Mouse (Mus musculus) retina, adult 2 months (tissue): ENCODE data around the gene Map3k5.

Experiments used
- DNase-seq: peaks from one replicate; pipeline ENCODE4 v3.0.0-alpha.2; 2012; ENCODE audit warnings: low read depth, low spot score

The Map3k5 gene

DNA sequence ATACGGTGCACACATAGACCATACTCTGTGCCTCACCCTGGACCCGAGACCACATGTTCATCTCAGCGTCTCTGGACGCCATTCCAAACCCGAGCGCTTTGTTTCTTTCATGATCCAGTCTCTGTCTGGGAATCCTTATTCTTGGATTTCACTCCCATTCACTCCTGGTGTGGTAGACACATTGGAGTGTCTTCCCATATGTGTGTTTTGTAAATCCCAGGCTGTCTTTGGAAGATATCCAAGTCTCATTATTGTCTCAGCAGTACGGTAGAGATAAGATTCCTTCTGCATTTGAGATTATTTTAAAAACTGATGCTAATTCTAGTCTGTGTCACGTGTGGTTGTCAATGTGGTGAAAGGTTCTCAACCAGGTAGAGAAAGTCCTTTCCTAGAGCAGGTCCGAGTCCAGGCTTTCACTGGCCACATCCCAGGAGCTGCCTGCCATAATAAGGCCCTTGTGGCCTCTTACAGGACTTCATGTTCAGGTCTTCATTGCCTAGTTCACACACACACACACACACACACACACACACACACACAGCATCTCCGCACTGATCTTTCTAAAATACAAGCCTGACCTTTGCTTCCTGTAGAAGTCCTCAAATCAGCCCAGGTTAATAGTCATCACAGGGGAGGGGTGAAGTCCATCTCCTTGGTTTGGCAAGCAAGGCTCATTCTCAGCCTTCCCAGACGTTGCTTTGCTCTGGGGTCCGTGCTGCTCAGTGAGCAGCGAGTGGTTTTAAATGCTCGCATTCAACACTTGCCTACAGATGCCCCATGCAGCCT lies 122.8 kb downstream of the Map3k5 start:
- DNase-seq, result no peak

DNA sequence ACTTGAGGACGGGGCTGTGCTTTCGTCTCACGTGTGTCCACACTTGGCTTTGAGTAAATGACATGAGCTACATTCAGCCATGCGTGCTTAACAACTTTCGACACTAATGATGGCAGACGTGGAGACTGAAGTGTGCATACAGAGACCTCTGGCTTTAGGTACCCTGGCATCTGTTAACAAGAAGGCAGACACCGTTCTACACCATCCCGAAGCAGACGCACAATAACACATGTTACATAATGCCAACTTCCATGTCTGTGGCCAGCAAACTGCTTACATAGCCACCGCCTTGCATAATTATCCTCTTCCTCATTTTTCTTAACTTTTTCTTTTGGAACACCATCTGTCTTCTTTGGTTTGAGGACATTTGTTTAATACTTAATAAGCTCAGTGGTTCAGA lies 123.8 kb downstream of the Map3k5 start:
- DNase-seq, result no peak

DNA sequence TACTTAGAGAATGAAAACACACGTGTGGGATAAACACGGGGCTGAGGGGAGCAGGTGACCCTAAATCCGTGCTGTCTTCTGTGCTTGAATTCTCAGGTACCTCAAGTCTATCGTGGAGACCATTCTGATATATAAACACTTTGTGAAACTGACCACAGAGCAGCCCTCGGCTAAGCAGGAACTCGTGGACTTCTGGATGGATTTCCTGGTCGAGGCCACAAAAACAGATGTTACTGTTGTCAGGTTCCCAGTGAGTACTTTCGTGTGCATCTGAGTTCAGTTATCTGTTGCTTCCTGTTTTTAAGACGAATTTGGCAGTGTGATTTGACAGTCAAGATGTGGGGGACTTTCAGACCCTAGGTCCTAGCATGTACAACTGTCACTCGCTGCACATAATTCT lies 124.6 kb downstream of the Map3k5 start:
- no peak for DNase-seq

DNA sequence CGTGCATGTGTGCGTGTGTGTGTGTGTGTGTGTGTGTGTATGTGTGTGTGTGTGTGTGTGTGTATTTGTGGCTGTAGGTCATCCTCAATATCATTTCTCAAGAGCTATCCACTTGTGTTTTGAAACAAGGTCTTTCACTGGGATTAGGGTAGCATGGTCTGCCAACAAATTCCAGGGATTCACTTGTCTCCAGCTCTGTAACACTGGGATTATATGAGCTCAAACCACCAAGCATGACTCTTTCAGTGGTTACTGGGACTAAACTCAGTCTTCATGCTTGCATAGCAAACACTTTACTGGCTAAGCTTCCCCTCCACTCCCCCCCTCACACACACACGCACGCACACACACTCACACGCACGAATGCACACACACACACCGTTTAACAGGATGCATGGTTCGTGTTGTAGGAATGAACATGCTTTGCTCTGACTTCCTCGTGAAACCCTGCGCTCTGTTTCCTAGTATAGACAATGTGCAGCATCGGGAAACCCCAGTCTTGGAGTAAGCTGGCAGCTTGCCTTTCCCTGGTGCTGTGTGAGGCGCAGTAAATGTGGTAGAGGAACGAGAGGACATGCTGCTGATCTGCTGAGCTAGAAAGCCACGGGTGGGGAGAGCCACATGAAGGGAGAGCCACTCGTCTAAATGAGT lies 126.2 kb downstream of the Map3k5 start:
- DNase-seq, result no peak

DNA sequence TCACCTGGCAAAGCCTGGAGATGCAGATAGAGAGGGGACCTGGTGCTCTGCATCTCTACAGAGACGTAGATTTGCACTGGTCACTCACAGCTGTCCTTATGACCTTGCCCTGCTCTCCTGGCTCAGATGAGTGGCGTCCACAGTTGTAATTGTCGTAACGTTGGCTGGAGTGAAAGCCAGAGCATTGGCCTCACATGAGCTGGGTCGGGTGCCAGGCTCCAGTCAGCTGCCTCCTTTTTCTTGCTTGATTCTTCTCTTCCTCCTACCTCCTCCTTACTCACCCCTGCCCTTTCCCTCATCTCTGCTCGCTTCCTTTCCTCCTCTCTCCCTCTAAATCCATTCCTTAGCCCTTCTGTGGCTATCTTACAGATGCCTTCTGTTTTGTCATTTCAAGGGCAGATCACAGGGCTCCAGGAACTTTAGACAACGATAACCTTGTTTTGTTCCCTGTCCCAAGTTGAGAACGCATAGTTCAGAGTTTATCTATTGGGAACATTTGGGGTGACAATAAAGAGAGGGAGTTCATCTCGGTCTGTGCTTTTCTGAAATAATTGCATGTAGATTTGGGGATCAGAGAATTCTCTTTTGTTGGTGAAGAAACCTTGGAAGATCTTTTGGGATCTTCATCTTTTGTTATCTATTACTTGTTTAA lies 130.4 kb downstream of the Map3k5 start:
- no peak for DNase-seq

DNA sequence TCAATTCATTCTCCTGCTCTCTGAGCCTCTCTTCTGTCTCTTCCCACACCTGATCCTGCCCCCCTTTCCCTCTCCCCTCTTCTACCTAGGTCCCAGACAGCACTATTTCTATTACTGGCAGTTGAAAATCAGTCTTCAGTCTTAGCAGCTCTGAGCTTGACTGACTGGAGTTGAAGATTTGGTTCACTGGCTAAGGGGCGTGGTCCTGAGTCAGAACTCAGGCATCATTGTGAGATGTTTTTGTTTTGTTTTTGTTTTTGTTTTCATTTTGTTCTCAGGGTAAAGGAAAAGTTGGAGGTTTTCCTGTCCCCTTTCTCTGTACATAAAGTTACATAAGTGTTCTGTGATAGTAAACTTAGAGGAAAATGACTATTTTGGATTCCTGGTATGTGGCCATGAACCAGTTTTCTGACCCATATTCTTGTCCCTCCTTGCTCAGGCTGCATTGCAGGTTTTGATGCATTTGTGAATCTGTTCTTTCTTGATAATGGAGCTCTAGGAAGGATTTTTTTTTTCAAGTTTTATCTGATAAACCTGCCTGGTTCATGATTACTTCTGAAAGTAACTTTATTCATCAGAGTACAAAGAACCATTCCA lies 131.9 kb downstream of the Map3k5 start:
- no peak for DNase-seq

DNA sequence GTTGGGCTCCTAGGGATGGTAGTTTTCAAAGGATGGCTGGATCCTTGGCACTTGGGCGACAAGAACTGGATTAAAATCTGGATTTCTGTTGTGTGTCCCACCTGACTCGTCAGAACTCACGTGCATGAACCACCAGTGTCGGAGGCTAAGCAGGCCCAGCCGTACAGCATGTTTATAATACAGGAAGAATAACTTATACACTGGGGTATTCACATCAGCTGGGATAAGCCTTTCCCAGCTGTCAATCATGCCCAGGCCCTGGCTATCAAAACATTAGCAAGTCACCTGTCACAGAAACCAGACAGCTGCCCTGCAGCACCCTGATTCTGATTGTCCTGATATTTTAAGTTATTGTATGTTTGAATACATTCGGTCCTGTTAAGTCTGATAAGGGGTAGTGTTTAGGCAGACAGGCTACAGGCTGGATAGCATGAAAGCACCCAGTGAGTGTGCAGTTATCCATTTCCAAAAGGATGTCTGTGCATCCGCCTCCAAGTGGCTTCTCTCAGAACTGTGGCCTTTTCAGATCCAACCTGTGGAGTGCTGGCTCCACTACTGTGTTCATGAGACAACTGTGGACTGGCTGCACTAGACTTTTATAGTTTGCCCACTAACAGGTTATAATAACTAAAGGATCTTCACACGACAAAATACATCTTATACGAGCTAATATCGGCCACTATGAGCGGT lies 135.6 kb downstream of the Map3k5 start:
- no peak for DNase-seq

DNA sequence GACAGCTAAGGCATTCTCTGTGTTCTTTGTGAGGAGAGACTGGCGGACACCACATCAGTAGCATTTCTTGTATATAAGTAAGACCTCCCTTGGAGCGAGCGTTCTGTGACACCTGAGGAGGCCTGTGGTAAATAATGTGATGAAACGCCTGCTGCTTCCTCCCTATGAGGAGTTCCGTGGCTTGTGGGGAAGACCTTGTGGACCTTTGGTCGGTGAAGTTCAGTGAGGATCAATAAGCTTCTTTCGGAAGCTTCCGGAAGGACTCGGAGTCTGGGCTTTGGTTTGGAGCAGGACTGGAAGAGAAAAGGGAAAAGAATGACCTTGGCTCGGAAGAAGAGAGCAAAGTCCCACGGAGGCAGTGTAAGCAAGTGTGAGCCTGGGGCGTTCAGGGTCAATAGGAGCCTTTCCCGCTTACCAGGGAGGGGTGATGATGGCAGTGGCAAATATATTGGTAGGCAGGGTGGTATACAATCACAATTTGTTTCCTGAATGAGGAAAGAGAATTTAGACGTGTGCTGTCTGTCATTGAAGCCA lies 136.4 kb downstream of the Map3k5 start:
- no peak for DNase-seq

DNA sequence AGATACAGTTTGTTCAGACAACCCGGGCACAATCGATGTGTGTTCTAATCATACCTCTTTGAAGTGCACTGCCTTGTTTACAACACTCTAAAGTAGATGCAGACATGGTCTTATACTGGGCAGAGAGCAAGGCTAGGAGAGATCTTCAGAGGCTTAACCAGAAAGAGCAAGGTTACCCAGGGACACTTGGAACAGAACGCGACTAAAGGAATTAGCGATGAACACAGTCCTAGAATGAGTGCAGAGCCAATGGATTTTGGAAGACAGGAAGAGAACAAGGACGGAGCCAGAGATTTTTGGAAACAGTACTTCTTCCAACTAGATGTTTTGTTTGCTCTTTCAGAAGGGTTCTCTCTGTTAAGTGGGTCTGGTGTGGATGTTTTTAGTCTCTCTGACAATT lies 137.4 kb downstream of the Map3k5 start:
- DNase-seq, result no peak

DNA sequence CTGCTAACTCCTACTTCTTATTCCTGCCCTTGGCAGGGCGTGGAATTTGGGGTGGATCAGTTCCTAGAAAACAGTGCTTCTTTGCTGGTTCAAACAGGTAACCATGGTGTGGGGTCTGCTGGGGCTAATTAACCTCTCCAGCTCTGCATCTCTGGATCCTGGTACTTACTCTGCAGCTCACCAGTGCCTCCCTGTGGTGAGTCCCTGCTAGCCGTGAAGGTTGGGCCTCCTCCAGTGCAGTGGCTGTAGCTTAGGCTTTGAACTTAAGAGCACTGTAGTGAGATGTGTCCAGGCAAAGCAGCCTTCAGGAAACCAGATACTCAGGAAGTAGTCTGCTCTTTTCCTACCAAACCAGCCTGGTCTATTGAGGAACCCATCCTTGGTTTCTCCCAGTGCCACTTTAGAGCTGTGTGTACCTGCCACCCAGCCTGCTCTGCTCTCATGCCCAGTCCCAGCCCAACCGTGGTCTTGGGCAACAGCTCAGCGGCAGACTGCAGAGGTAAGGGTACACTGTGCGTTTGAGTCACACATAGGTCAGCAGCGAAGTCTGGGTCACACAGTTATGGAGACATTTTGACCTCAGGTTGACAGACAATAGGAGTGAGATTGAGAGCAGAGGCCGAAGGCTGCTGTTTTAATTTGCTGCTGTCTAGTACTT lies 139.1 kb downstream of the Map3k5 start:
- DNase-seq, result peak; percentile 22

DNA sequence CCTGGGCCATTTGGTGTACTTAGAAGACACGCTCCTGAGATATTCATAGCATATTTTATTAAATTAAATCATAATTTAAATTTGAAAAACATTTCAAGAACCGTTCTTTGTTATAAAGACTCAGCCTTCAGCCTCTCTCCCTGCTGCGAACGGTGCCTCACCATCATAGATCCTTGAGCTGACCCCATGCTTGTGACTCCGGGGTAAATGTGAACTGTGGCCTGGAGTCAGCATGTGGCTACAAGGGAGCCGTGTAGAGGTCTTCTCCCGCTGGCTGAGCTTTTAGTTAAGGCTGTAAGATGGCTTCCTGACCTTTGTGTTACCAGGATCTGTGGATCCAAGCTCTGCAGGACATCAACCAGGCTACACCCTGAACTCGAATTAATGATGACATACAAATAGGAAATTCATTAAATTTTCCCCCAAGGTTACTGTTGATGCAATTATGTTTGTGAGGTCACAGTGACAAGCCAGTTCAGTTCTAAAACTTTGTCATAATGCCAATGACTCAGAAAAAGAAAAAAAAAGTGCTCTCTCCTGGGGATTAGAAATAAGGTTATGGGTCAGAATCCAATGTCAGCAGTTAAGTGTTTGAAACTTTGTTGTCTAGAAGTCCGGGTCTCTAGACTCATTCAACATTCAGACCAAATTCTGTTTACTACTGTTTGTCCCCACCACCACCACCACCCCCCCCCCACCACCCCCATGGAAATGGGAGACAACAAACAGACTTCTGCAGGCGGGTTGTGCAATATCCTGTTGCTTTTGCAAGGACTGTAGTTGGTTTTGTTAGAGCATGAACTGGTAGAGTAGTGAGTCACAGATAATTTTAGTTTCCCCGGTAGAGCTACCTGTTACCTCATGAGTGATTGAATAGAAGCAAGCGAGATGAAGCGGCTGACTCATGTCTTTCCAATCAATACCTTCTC lies 142.5 kb downstream of the Map3k5 start:
- no peak for DNase-seq

DNA sequence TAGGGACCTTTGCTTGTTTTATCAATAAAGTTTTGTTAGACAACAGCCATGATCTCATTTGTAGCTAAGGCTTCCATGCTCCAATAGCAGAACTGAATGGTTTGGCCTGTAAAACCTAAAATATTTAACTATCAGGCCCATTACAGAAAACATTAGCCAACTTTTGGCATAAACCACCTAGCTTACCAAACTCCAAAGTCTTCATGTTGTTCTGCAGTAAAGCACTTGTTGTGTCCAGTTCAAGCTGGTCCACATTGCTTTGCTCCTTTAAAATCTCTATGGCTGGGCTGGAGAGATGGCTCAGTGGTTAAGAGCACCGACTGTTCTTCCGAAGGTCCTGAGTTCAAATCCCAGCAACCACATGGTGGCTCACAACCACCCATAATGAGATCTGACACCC lies 144.1 kb downstream of the Map3k5 start:
- DNase-seq, result no peak

DNA sequence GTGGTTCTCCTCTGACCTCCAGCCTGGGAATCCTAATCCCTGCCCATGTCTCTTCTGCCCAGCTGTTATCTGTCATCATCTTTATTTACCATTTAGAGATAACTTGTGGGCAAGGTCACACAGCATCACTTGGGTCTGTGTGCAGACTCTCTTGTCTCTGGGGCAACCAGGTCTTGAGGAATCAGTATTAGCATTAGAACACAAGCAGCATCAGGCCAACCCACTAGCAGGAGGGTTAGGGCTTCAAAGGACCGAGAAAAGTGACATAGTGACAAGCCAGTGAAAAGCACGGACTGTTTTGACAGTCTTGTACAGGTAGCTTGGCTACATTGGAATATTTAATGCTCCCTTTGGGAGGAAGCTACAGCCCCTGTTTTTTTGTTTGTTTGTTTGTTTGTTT lies 153.6 kb downstream of the Map3k5 start:
- DNase-seq, result no peak

DNA sequence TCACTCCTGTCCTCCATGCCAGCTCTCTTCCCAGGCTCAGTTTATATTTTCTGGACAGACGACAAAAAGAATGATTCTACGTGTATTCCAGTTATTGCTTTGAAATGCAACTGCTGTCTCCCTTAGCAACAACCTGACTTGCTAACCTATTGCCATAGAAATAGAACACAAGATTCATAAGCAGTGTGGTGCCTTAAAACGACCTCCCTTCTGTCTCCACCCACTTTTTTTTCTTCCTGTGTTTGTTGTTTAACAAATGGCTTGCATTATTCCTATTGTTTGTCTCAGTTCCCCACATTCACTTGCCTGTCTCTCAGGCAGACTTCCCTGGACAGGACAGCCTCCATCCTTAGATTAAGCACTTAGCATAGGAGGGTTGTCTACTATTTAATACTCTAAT lies 154.8 kb downstream of the Map3k5 start:
- DNase-seq, result no peak

DNA sequence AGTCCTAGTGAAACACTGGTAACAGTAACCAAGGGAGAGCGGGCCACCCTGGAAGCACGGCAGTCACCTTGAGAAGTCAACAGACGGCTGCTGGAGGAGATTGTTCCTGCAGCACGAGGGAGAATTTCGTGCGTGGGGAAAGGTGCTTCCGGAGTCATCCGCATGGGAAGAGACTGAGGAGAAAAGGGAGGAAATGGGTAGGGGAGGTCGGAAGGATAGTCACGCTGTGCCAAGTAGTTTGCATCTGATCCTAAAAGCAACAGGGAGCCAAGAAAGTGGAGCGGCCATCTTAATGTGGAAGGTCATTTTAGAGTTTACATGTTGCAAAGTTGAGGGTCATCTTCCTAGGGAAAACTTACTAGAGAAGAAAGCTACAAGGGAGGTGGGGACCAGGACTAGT lies 155.9 kb downstream of the Map3k5 start:
- no peak for DNase-seq

DNA sequence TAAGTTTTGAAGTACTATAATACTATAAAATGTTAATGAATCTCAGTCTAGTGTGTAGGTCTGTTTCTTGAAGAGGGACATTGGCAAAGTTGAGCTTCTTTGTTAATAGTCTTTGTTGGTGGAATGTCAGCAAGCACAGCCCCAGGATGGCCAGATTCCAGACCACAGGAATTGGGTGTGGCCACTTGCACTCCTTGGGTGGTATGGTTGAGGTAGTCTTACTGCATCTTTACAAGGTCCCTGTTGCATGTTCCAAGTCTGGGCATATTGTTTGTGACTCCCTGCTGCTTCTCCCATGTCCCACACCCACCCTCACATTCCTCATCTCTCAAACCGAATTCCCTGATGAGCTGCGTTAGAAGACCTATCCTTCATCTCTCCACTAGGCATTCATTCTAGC lies 157.1 kb downstream of the Map3k5 start:
- DNase-seq, result no peak

DNA sequence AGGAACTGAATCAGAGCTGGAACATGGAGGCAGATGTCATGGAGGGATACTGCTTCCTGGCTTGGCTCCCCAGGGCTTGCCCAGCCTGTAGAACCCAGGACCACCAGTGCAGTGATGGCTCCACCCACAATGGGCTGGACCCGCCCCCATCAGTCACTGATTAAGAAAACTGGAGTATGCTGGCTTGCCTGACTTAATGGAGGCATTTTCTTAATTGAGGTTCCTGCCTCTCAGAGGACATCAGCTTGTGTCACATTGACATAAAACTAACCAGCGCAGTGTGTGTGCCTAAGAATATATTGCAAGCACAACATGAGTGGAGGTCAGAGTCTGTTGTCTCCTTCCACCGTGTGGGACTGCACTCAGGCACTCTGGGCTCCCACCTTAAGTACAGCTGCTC lies 158.1 kb downstream of the Map3k5 start:
- no peak for DNase-seq

DNA sequence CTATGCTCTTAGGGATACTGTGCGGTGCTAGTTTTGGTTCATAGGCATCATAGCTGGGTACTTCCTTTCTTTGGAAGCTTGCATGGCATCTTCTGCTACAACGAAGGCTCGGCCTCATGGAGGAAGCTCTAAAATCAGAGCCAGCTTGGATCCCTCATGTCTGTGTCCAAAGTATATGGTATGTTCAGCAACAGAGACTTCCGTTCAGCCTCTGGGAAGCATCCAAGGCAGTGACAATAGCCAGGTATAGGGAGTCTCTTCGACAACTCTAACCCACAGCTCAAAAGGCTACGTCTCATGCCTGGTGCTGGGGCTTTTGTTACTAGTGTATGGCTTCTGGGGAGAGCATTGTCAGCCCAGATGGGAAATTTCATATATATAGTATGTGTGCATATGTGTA lies 167.2 kb downstream of the Map3k5 start:
- no peak for DNase-seq

DNA sequence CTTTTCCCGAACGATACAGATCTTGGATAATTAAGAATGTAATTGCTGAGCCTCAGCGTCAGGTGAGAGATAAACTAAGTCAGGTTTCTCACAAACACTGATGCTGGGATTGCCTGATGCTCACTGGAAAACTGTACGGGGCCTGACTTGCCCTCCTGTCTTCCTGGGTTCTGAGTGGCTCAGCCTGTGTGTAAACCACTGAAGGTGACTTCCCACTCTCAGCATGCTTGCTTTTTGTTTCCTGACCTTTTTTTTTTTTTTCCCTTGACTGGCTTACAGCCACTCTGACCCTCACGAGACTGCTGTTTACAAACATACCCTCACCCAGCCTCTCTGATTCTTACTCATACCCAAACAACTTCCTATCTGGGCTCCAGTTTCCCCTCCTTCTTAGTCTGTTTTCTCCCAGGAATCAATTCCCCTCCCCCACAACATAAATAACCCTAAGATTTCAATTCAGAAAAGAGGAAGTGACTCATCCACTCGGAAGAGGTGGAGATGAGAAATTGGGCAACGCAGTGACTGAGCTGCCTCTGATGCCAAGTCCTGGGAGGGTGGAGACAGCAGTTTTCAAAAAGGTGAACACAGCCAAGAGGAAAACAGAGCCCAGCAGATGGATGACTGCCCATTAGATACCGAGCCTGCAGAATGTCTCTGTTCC lies 170.1 kb downstream of the Map3k5 start:
- no peak for DNase-seq

DNA sequence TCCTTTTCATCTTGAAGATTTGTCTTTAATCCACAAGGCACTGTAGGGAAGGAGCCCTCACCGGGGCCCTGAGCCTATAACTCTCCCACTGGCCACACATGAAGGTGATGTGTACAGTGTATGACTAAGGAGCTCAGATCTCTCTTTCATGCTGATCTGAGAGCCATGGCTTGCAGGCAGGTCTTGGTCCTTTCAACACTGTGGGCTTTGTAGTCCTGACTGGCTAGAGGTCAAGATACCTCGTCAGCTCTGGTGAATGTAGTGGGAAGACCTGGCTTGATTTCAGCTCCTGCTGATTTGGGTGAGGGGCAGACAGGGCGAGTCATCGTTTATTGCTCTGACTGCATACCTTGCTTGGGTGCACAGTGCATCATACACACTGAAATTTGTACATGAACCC lies 171.3 kb downstream of the Map3k5 start:
- DNase-seq, result no peak
